Mouse (Mus musculus): ENCODE data around the gene Chmp1a. TPM values are rescaled to one million over a fixed set of nuclear protein-coding genes. Genes with fewer than 3 reads are reported as not detected.

The Chmp1a gene
- total and polyA plus RNA-seq, 2 experiments from 2014 or later = 206 to 221 TPM

DNA sequence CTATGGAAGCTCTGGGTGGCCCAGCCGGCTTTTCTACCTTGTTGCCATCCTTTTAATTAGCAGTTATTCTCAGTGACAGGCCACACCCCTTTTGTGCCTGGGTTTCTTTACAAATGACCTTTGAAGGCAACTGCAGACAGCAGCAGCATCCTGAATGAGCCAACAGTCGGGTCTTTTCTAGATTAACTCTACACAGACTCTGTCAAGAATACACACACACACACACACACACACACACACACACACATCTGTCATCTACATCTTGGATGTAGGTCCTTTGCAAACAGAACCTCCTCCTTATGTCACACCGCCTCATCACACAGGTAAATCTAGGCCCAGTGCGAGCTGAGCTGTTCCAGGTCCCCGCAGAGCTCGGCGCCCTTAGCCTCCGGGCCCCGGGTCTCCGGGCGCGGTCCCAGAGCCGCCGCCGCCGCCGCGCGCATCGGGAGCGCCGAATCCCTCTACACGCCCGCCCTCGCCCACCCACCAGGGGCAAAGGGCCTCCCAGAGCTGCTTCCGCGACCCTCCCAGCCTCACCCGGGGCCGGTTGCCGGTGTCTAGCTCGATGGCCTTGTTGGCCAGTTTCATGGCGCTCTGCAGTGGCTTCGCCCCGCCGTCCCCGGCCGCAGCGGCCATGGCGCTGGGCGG, 41.0 kb upstream of the Chmp1a start:
- peak overlapping the region; percentile 90 for H3K27ac ChIP-seq (ENCODE audit: low read depth, low read length)
- H3K4me1 ChIP-seq (ENCODE audit: insufficient read depth, low read length) = peaks cover 11% of the 10 kb centered on the region; the same call in 1 of the 2 replicates
- no peaks in the 10 kb centered on the region for H3K27me3 ChIP-seq (ENCODE audit: insufficient read depth, low read length)
- H3K9ac ChIP-seq (replicated peaks; ENCODE audit: low read length, poor library complexity, severe bottlenecking) = peak overlapping the region; percentile 98
- WGBS = under 1% methylated on average over 33 of the region's 40 CpGs
- peaks cover 45% of the 10 kb centered on the region for H3K36me3 ChIP-seq (ENCODE audit: insufficient read depth, low read length)
- peak overlapping the region; percentile 97 for H3K4me3 ChIP-seq (ENCODE audit: low read depth, low read length)
- no peaks in the 10 kb centered on the region for H3K9me3 ChIP-seq (ENCODE audit: low read length)
- ATAC-seq (ENCODE audit: low FRiP score) = peak; percentile 10; the same call in 1 of the 2 replicates
- peak; percentile 32 for DNase-seq (ENCODE audit: low spot score)
- TF ChIP-seq CTCF (IDR thresholded peaks at IDR 0.05) = no peak
- H3K4me2 ChIP-seq (ENCODE audit: low read depth, low read length, poor library complexity, severe bottlenecking) = peak overlapping the region; percentile 89

DNA sequence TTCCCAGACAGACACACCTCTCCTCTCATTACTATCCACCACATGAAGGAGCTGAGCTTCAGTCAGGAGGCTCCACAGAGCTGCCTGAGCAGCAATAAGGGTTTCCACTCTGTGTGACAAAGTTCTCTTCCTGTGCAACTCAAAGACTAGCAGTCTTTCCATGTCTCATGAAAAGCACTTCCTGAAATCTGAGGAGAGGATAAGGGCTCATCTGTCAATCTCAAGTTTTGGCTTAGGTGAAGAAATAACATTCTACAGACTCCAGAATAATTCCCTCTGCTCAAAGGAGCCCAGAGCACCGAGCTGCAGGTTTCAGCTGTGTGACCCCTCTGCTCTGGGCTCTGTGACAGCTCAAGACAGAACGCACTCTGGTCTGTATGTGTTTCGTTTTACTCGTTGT, 40.4 kb upstream of the Chmp1a start:
- Histone ChIP-seq H3K4me2 (ENCODE audit: low read depth, low read length, poor library complexity, severe bottlenecking) (peak overlapping the region; percentile 89), H3K4me1 (ENCODE audit: insufficient read depth, low read length) (peaks cover 11% of the 10 kb centered on the region; the same call in 1 of the 2 replicates), H3K27ac (ENCODE audit: low read depth, low read length) (no peak overlapping the region), H3K4me3 (ENCODE audit: low read depth, low read length) (peak overlapping the region; percentile 97), H3K9me3 (ENCODE audit: low read length) (no peaks in the 10 kb centered on the region), H3K36me3 (ENCODE audit: insufficient read depth, low read length) (peaks cover 45% of the 10 kb centered on the region), H3K27me3 (ENCODE audit: insufficient read depth, low read length) (no peaks in the 10 kb centered on the region), H3K9ac (replicated peaks; ENCODE audit: low read length, poor library complexity, severe bottlenecking) (peak overlapping the region; percentile 98)
- ATAC-seq (ENCODE audit: low FRiP score) = no peak
- DNase-seq (ENCODE audit: low spot score) = no peak
- TF ChIP-seq CTCF (IDR thresholded peaks at IDR 0.05) = no peak
- 63% methylated on average over 4 of the region's 4 CpGs for WGBS

DNA sequence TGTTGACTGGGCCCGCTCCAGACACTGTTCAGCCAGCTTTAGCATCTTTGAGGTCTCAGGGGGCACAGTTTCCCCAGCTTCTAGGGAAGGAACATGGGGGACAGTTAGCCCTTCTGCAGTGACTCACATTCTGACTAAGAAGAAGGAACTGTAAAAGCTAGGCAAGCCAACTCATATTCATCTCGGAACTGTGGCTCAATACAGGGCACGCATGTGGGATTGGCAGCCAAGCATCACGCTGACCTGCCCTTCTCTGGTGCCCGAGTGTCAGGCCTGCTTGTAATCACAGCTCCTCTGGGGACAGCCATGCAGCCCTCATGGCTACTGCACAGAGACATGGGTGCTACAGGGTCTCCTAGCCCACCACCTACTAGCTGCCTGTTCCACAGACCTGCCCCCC, 38.4 kb upstream of the Chmp1a start:
- peaks cover 49% of the 10 kb centered on the region for H3K36me3 ChIP-seq (ENCODE audit: insufficient read depth, low read length)

DNA sequence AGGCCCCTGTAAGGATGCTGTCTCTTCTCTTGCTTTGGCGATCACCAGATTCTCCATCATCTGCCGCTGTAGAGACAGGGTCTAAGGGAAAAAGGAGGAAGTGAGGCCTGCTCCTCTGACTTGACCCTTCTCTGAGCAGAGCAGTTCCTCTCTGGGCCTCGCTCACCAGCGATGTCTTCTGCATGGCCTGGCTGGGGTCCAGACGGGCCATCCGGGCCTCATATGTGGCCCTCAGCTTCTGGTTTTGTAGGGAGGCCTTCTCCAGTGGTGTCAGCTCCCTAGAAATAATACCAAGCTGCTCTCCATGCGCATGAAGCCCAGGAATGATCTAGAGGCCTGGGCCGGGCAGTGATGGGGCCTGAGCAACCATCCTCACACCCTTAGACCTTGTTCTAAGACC, 36.0 kb upstream of the Chmp1a start:
- no peak for TF ChIP-seq CTCF (IDR thresholded peaks at IDR 0.05)
- no peaks in the 10 kb centered on the region for H3K27me3 ChIP-seq (ENCODE audit: insufficient read depth, low read length)
- no peaks in the 10 kb centered on the region for H3K9me3 ChIP-seq (ENCODE audit: low read length)
- 92% methylated on average over 8 of the region's 8 CpGs for WGBS
- H3K9ac ChIP-seq (replicated peaks; ENCODE audit: low read length, poor library complexity, severe bottlenecking) = no peak overlapping the region
- H3K4me2 ChIP-seq (ENCODE audit: low read depth, low read length, poor library complexity, severe bottlenecking) = no peak overlapping the region
- H3K4me3 ChIP-seq (ENCODE audit: low read depth, low read length) = no peak overlapping the region
- ATAC-seq (ENCODE audit: low FRiP score) (no peak), DNase-seq (ENCODE audit: low spot score) (no peak)
- no peak overlapping the region for H3K27ac ChIP-seq (ENCODE audit: low read depth, low read length)
- H3K4me1 ChIP-seq (ENCODE audit: insufficient read depth, low read length) = peaks cover 6% of the 10 kb centered on the region; the same call in 1 of the 2 replicates
- H3K36me3 ChIP-seq (ENCODE audit: insufficient read depth, low read length) = peaks cover 69% of the 10 kb centered on the region

More for the DNA sequence above, 38.4 kb upstream of the Chmp1a start:
- Histone ChIP-seq H3K9me3 (ENCODE audit: low read length) (no peaks in the 10 kb centered on the region), H3K27me3 (ENCODE audit: insufficient read depth, low read length) (no peaks in the 10 kb centered on the region), H3K4me3 (ENCODE audit: low read depth, low read length) (no peak overlapping the region), H3K9ac (replicated peaks; ENCODE audit: low read length, poor library complexity, severe bottlenecking) (no peak overlapping the region), H3K4me2 (ENCODE audit: low read depth, low read length, poor library complexity, severe bottlenecking) (no peak overlapping the region), H3K4me1 (ENCODE audit: insufficient read depth, low read length) (peaks cover 11% of the 10 kb centered on the region; the same call in 1 of the 2 replicates), H3K27ac (ENCODE audit: low read depth, low read length) (no peak overlapping the region)
- TF ChIP-seq CTCF (IDR thresholded peaks at IDR 0.05) = no peak
- ATAC-seq (ENCODE audit: low FRiP score) (no peak), DNase-seq (ENCODE audit: low spot score) (no peak)
- 93% methylated on average over 5 of the region's 5 CpGs for WGBS

DNA sequence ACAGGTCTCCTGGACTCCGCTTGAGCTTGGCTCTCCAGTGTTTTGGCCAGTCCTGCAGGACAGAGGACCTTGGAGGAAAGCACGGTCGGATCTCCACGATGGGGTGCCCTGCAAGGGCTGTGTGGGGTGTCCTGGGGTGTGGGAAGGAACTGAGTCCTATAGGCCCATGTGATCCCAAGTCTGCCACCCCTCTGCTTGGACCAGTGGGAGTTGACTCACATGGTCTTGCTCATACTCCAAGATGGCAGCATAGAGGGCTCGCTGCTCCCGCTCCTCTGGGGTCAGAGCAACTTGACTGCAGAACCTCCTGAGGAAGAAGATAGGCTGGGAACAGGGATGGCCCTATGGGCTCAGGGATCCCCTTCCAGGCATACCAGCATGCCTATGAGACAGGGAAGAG, 35.2 kb upstream of the Chmp1a start:
- Histone ChIP-seq H3K4me3 (ENCODE audit: low read depth, low read length) (no peak overlapping the region), H3K27ac (ENCODE audit: low read depth, low read length) (no peak overlapping the region), H3K9me3 (ENCODE audit: low read length) (no peaks in the 10 kb centered on the region), H3K4me1 (ENCODE audit: insufficient read depth, low read length) (peaks cover 3% of the 10 kb centered on the region; the same call in 1 of the 2 replicates), H3K27me3 (ENCODE audit: insufficient read depth, low read length) (no peaks in the 10 kb centered on the region), H3K4me2 (ENCODE audit: low read depth, low read length, poor library complexity, severe bottlenecking) (no peak overlapping the region), H3K9ac (replicated peaks; ENCODE audit: low read length, poor library complexity, severe bottlenecking) (no peak overlapping the region), H3K36me3 (ENCODE audit: insufficient read depth, low read length) (peaks cover 77% of the 10 kb centered on the region)
- no peak for DNase-seq (ENCODE audit: low spot score)
- WGBS = 98% methylated on average over 6 of the region's 6 CpGs
- ATAC-seq (ENCODE audit: low FRiP score) = no peak
- TF ChIP-seq CTCF (IDR thresholded peaks at IDR 0.05) = no peak

DNA sequence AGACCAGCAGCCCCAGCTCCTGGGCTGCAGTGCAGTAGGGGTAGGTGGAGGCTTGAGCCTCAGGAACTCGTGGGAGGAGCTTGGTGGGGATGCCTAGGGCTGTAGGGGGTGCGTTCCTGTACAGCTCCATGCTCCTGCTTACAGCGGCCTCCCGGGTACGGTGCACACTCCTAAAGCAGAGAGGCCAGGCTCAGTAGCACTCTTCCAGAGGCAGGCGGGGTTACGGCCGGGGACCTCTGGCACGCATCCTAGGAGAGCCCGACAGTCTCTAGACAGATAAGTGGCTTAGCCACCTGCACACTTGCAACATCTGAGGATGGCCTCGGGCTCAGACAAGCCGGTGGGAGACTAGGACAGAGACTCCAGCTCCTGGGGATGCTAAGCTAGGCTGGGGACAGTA, 33.0 kb upstream of the Chmp1a start:
- 93% methylated on average over 12 of the region's 12 CpGs for WGBS
- no peak for DNase-seq (ENCODE audit: low spot score)

More for the DNA sequence above, 33.0 kb upstream of the Chmp1a start:
- H3K27ac ChIP-seq (ENCODE audit: low read depth, low read length) = no peak overlapping the region
- no peak overlapping the region for H3K4me2 ChIP-seq (ENCODE audit: low read depth, low read length, poor library complexity, severe bottlenecking)
- no peaks in the 10 kb centered on the region for H3K4me1 ChIP-seq (ENCODE audit: insufficient read depth, low read length)
- no peak overlapping the region for H3K4me3 ChIP-seq (ENCODE audit: low read depth, low read length)
- H3K27me3 ChIP-seq (ENCODE audit: insufficient read depth, low read length) = no peaks in the 10 kb centered on the region
- peaks cover 77% of the 10 kb centered on the region for H3K36me3 ChIP-seq (ENCODE audit: insufficient read depth, low read length)
- H3K9me3 ChIP-seq (ENCODE audit: low read length) = no peaks in the 10 kb centered on the region
- H3K9ac ChIP-seq (replicated peaks; ENCODE audit: low read length, poor library complexity, severe bottlenecking) = no peak overlapping the region
- no peak for TF ChIP-seq CTCF (IDR thresholded peaks at IDR 0.05)
- no peak for ATAC-seq (ENCODE audit: low FRiP score)

All from midbrain, postnatal 0 days (tissue).